Mouse (Mus musculus): ENCODE results near the gene Txlnb. TPM values are rescaled to one million over a fixed set of nuclear protein-coding genes. Genes with fewer than 3 reads are reported as not detected.
A peak's percentile ranks its signal among the peaks of the same experiment; 100 is the strongest.
"Not testable (repeated sequence)": the region's sequence is repeated elsewhere in the genome, so short reads cannot be mapped to it uniquely, and the experiment has no call there.

The Txlnb gene
- 0.84 and 1.5 TPM in 2 replicates for polyA plus RNA-seq (2015; fragmentation: Nextera tagmentation; extraction: Ambion mirVana)

DNA sequence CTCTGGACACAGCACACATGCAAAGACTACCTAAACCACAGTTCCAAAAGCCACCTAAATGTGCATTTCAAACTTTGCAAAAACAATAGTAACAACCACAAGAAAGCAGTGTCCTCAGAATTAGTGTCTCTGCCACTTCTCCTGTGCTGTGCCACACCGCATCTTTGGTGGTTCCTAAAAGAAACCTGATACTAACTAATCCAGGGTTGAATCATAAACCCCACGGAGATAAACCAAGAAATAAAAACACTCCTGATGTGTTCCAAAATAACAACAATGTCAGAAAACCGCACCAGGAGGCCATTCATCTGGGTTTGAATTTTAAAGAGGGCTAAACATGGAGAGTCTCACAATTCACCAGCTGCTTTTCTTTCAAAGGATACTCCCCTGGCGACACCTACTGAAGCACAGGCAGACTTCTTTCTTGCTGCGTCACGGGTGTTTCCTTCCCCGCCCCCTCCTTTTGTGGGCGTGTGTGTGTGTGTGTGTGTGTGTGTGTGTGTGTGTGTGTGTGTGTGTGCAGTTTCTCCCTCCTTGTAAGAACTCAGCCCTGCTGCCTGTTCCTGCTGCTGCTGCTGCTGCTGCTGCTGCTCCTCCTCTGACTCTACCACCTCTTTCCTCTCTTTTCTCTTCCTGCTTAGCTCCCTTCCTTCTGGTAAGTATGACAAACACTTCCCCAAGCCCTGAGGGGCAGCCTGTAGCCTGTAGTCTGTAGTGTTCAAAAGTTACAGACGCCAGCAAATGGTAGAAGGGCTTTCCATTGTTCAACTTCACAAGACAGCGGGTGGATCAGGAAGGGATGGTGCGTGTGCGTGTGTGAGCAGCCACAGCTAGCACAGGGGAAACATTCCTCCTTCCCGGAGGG lies at the start of gene Txlnb:
TSS of gene Txlnb (plus strand) at position 460 of the 865 bp plus-strand sequence.
- peak; percentile 84 for ATAC-seq (ENCODE audit: low FRiP score)
- peak within 1 kb of the TSS; percentile 31 for H3K4me3 ChIP-seq (replicated peaks)
- peaks cover 15% of the 10 kb centered on the region for H3K4me1 ChIP-seq
- H3K9ac ChIP-seq (replicated peaks), result 0 out of 2 replicates have a peak within 1 kb of the TSS, but pooled peaks have one; percentile 15
- H3K9me3 ChIP-seq (replicated peaks), result no peaks in the 10 kb centered on the region
- 5% methylated on average over 13 of the region's 13 CpGs for WGBS
- H3K27me3 ChIP-seq (replicated peaks), result no peaks in the 10 kb centered on the region
- peak within 1 kb of the TSS; percentile 57 for H3K4me2 ChIP-seq
- no peaks in the 10 kb centered on the region for H3K36me3 ChIP-seq
- H3K27ac ChIP-seq (replicated peaks), result peak within 1 kb of the TSS; percentile 72

DNA sequence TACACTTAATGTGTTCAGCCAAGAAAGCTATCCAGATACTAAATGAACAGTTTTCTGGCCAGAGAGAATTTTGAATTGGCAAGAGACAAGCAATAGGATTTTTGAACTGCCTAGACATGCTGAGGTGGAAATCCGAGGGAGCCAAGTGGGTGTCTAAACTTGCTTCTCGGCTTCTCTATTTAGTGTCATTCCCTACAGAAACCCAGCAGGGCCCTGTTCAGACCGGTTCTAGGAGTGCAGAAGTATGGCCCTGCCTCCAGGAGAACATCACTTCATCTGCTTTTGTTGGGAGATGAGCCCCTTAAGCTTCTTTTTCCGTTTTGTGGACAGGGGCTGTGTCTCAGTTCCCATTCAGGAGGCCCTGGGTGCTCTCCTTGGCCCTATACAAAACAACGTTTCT lies 43.5 kb upstream of the Txlnb start:
- ATAC-seq (ENCODE audit: low FRiP score), result no peak
- Histone ChIP-seq H3K4me3 (replicated peaks) (no peak overlapping the region), H3K9ac (replicated peaks) (no peak overlapping the region), H3K27ac (replicated peaks) (no peak overlapping the region), H3K9me3 (replicated peaks) (no peaks in the 10 kb centered on the region), H3K4me1 (no peaks in the 10 kb centered on the region), H3K36me3 (no peaks in the 10 kb centered on the region), H3K4me2 (no peak overlapping the region), H3K27me3 (replicated peaks) (no peaks in the 10 kb centered on the region)
- 84% methylated on average over 5 of the region's 5 CpGs for WGBS

DNA sequence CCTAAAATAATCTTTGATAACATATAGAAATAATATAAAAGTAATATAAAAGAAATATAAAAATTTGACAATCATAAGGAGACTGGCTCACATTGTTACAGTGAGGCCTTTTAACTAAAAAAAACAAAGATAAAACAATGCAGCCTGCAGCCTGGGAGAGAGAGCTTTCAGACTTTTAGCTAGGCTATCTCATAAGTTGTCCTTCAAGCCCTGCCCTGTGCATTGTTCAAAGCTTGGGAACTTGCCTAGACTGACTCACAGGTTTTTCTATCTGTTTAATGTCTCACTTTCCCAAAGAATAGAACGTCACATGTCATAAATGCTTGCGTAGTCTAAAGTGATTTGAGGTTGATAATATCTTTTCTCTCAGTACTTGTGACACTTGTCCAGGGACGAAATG lies 36.3 kb upstream of the Txlnb start:
- ATAC-seq (ENCODE audit: low FRiP score), result no peak
- WGBS, result 95% methylated on average over 3 of the region's 3 CpGs

DNA sequence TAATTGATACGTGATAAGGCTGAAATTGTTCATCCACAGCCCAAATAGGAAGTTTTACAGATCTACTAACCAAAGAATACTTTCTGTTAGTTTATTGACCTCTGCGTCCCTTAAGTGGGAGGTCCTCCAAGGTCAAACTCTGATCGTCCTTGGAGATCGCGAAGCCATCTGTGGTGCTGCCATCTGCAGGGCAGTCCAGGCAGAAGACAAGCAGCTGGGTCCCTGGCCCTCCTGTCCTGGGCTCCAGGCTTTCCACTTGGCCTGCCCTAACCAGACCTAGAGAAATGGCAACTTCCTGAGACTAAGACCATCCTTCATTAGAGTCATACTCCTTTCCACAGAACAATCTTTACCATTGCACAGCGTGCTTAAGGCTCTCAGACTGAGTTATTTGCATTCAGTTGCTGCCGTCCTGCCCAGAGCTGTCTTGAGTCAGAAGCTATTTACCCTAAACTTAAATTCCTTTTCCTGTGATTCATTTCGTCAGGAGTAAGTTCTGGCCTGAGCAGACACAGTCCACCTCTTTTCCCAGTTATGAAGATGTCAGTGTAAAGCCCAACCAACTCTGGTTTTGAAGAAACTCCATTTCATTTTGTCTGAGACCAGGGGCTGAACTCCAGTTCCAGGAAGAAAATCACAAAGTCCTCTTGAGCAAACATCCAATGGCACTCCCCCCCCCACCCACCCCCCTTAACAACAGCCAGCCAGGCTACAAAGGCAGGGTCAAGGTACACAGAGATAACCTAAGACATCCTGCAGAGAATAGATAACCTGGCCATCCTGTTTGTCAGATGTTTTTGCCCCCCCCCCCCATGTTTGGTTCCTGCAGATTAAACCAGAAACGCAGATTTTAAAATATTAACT lies 35.0 kb upstream of the Txlnb start:
- H3K9ac ChIP-seq (replicated peaks), result no peak overlapping the region
- H3K4me3 ChIP-seq (replicated peaks), result no peak overlapping the region
- no peaks in the 10 kb centered on the region for H3K4me1 ChIP-seq
- 76% methylated on average over 9 of the region's 9 CpGs for WGBS
- no peak overlapping the region for H3K27ac ChIP-seq (replicated peaks)
- no peaks in the 10 kb centered on the region for H3K9me3 ChIP-seq (replicated peaks)
- H3K4me2 ChIP-seq, result no peak overlapping the region
- H3K27me3 ChIP-seq (replicated peaks), result no peaks in the 10 kb centered on the region
- H3K36me3 ChIP-seq, result no peaks in the 10 kb centered on the region
- ATAC-seq (ENCODE audit: low FRiP score), result no peak

More for the DNA sequence above, 36.3 kb upstream of the Txlnb start:
- H3K9me3 ChIP-seq (replicated peaks), result no peaks in the 10 kb centered on the region
- H3K4me2 ChIP-seq, result no peak overlapping the region
- no peaks in the 10 kb centered on the region for H3K4me1 ChIP-seq
- no peak overlapping the region for H3K4me3 ChIP-seq (replicated peaks)
- no peak overlapping the region for H3K27ac ChIP-seq (replicated peaks)
- H3K9ac ChIP-seq (replicated peaks), result no peak overlapping the region
- H3K36me3 ChIP-seq, result no peaks in the 10 kb centered on the region
- H3K27me3 ChIP-seq (replicated peaks), result no peaks in the 10 kb centered on the region

DNA sequence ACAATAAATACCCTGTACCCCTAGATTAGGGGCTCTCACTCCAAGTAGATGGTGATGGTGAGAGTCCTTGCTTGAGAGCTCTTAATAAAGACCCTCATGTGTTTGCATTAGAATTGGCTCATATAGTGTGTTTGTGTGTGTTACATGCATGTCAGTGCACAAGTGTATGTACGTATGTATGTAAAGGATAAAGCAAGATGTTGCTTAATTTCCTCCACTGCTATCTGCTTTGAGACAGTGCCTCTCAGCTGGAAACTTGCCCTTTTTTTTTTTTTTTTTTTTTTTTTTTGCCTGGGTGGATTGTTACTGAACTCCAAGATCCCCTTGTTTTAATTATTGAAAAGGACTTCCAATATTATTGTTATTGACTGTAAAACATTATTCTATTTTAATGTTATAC lies 34.4 kb upstream of the Txlnb start:
- no peaks in the 10 kb centered on the region for H3K9me3 ChIP-seq (replicated peaks)
- H3K4me3 ChIP-seq (replicated peaks), result no peak overlapping the region
- H3K27me3 ChIP-seq (replicated peaks), result no peaks in the 10 kb centered on the region
- H3K27ac ChIP-seq (replicated peaks), result no peak overlapping the region
- no peaks in the 10 kb centered on the region for H3K36me3 ChIP-seq
- H3K9ac ChIP-seq (replicated peaks), result no peak overlapping the region
- WGBS, result 89% methylated on average over 1 of the region's 1 CpGs
- H3K4me2 ChIP-seq, result no peak overlapping the region
- no peak for ATAC-seq (ENCODE audit: low FRiP score)
- no peaks in the 10 kb centered on the region for H3K4me1 ChIP-seq

DNA sequence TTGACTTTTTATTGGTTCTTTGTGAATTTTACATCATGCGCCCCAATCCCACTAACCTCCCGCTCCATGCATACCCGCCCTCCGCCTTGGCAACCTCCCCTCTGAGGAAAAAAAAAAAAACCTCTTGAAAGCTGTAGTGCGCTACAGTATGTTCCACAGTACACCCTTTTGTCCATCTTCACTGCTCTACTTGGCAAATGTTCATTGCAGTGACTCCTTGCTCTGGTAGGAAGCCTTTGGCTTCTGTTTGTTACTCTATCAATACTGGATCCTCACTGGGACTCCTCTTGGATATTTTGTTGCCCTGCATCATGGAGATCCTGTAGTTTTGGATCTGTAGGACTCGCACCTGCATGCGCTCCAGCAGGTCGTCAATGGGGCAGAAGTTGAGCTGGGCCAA lies 33.1 kb upstream of the Txlnb start:
- WGBS, result 98% methylated on average over 8 of the region's 8 CpGs
- Histone ChIP-seq H3K27me3 (replicated peaks) (no peaks in the 10 kb centered on the region), H3K9ac (replicated peaks) (no peak overlapping the region), H3K27ac (replicated peaks) (no peak overlapping the region), H3K4me3 (replicated peaks) (no peak overlapping the region), H3K36me3 (no peaks in the 10 kb centered on the region), H3K4me2 (no peak overlapping the region), H3K4me1 (no peaks in the 10 kb centered on the region), H3K9me3 (replicated peaks) (no peaks in the 10 kb centered on the region)
- ATAC-seq (ENCODE audit: low FRiP score), result no peak

DNA sequence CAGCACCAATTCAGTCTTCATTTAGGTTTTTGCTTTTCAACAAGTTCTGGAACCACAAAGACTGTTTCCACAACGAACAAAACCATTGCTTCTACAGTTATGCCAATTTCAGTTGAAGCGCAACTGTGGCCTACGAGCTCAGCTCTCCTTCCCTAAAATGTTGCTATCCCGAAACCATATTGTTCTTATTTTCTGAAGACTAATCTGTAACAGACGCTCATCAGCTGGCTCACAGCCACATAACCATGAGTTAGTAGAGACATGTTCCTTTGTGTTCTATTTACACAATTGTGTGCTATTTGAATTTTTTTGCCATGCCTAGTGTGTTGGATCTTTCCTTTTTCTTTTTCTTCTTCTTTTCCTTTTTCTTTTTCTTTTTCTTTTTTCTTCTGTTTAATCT lies 26.2 kb upstream of the Txlnb start:
- Histone ChIP-seq H3K9me3 (replicated peaks) (no peaks in the 10 kb centered on the region), H3K4me1 (no peaks in the 10 kb centered on the region), H3K4me3 (replicated peaks) (no peak overlapping the region), H3K27me3 (replicated peaks) (no peaks in the 10 kb centered on the region), H3K9ac (replicated peaks) (no peak overlapping the region), H3K27ac (replicated peaks) (no peak overlapping the region), H3K36me3 (no peaks in the 10 kb centered on the region), H3K4me2 (no peak overlapping the region)
- 91% methylated on average over 5 of the region's 5 CpGs for WGBS
- no peak for ATAC-seq (ENCODE audit: low FRiP score)

DNA sequence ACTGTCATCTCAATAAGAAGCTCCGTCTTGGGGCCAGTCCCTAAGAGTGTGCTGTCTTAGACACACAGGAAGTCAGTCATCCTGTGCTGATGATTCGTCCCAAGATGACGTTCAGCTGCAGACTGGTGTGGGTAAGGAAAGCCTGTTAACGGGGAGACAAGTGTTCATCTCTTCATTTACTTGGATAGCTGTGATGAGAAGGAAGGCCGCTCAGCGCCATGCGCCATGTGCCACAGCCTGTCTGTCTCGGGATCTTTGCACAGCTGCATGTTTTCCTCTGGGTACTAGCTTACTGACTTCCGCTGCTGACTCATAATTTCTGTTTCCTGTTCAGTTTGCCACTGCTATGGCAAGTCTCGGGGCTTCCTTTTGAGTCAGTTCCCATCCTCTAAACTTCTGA lies 23.7 kb upstream of the Txlnb start:
- Histone ChIP-seq H3K4me1 (no peaks in the 10 kb centered on the region), H3K36me3 (no peaks in the 10 kb centered on the region), H3K4me2 (no peak overlapping the region), H3K9me3 (replicated peaks) (no peaks in the 10 kb centered on the region), H3K9ac (replicated peaks) (no peak overlapping the region), H3K27me3 (replicated peaks) (no peaks in the 10 kb centered on the region), H3K27ac (replicated peaks) (no peak overlapping the region), H3K4me3 (replicated peaks) (no peak overlapping the region)
- ATAC-seq (ENCODE audit: low FRiP score), result no peak
- WGBS, result 82% methylated on average over 10 of the region's 10 CpGs

DNA sequence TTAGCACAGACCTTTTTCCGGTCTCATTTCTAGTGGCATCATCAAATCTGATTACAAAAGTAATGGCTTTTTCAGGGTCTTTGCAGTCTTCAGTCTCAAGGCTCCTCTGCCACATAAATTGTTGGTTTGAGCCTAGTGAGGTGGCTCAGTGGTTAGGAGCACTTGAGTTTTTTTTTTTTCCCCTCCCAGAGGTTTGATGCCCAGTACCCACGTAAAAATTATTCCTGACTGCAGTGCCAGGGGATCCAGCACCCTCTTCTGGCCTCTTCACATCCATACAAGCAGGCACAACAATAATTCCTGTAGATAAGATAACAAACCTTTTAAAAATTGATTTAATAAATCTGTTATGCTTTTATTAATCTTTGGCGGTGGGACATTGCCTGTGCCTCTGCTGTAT lies 21.7 kb upstream of the Txlnb start:
- Histone ChIP-seq H3K4me2 (no peak overlapping the region), H3K27me3 (replicated peaks) (no peaks in the 10 kb centered on the region), H3K9me3 (replicated peaks) (no peaks in the 10 kb centered on the region), H3K27ac (replicated peaks) (no peak overlapping the region), H3K4me3 (replicated peaks) (no peak overlapping the region), H3K9ac (replicated peaks) (no peak overlapping the region), H3K36me3 (no peaks in the 10 kb centered on the region), H3K4me1 (no peaks in the 10 kb centered on the region)
- ATAC-seq (ENCODE audit: low FRiP score), result no peak
- 85% methylated on average over 3 of the region's 3 CpGs for WGBS

DNA sequence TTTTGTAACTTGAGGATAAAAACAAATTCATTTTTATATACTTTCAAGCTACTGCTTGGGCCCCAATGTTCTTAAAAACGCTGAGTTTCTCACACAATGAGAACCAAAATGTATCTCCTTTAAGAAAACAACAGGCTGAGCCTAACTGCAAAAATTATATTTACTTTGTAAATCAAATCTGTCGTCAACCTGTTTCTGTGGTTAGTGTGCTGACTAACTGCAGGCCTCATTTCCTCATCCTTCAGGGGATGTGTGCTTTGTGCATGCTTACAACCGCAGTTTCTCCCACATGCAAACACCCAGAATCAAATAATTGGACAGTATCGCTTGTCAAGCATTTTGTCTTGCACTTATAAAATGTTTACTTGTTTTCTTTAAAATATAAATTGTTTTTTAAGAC lies 20.9 kb upstream of the Txlnb start:
- WGBS, result 89% methylated on average over 4 of the region's 4 CpGs

DNA sequence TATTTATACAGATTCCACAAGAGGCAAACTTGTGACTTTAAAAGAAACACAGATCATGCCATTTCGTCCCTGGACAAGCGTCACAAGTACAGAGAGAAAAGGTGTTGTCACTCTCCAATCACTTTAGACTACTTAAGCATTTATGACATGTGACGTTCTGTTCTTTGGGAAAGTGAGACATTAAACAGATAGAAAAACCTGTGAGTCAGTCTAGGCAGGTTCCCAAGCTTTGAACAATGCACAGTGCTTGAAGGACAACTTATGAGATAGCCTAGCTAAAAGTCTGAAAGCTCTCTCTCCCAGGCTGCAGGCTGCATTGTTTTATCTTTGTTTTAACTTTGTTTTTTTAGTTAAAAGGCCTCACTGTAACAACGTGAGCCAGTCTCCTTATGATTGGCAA lies 19.3 kb upstream of the Txlnb start:
- not testable (repeated sequence) for H3K27ac ChIP-seq (replicated peaks); H3K36me3 ChIP-seq; H3K4me3 ChIP-seq (replicated peaks); ATAC-seq (ENCODE audit: low FRiP score); H3K27me3 ChIP-seq (replicated peaks); H3K4me2 ChIP-seq; H3K9ac ChIP-seq (replicated peaks); H3K4me1 ChIP-seq; H3K9me3 ChIP-seq (replicated peaks)
- 85% methylated on average over 4 of the region's 4 CpGs for WGBS

More for the DNA sequence above, 20.9 kb upstream of the Txlnb start:
- no peak for ATAC-seq (ENCODE audit: low FRiP score)
- Histone ChIP-seq H3K27ac (replicated peaks) (no peak overlapping the region), H3K9ac (replicated peaks) (no peak overlapping the region), H3K4me3 (replicated peaks) (no peak overlapping the region), H3K9me3 (replicated peaks) (no peaks in the 10 kb centered on the region), H3K36me3 (no peaks in the 10 kb centered on the region), H3K4me1 (no peaks in the 10 kb centered on the region), H3K27me3 (replicated peaks) (no peaks in the 10 kb centered on the region), H3K4me2 (no peak overlapping the region)

DNA sequence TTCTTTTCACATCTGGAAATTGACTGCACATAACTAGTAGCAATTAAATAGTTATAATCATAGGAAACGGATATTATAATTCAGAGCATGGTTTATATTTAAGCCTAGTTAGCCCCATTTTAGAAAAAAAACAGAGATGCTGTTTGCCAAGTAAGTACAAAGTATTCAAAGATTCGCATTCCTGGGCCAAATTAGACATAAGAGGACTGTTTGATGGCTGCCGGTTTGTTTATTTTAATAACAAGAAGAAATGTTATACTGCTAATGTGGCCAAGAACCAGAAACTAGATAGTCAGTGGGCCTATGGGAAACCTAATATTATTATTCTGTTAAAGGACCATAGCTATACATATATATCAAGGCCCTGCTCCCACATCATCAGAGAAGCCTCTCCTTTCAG lies 9.3 kb upstream of the Txlnb start:
- ATAC-seq (ENCODE audit: low FRiP score), result no peak
- no peak overlapping the region for H3K4me2 ChIP-seq

More for the DNA sequence above, 9.3 kb upstream of the Txlnb start:
- H3K9ac ChIP-seq (replicated peaks), result no peak overlapping the region
- H3K36me3 ChIP-seq, result no peaks in the 10 kb centered on the region
- 80% methylated on average over 3 of the region's 3 CpGs for WGBS
- no peak overlapping the region for H3K27ac ChIP-seq (replicated peaks)
- H3K27me3 ChIP-seq (replicated peaks), result no peaks in the 10 kb centered on the region
- no peaks in the 10 kb centered on the region for H3K4me1 ChIP-seq
- no peak overlapping the region for H3K4me3 ChIP-seq (replicated peaks)
- H3K9me3 ChIP-seq (replicated peaks), result no peaks in the 10 kb centered on the region
